Mouse (Mus musculus) retina, adult 2 months (tissue): ENCODE data around the gene Fig4.

ENCODE experiments used
- DNase-seq: peaks from one replicate; pipeline ENCODE4 v3.0.0-alpha.2; 2012; ENCODE audit warnings: low read depth, low spot score

Fig4 gene

GRCm38 (mm10) chr10:41146141-41146540, 156.9 kb downstream of the Fig4 start:
- no peak for DNase-seq
